Mouse (Mus musculus): ENCODE data around the gene Phactr1.

Phactr1 gene

DNA sequence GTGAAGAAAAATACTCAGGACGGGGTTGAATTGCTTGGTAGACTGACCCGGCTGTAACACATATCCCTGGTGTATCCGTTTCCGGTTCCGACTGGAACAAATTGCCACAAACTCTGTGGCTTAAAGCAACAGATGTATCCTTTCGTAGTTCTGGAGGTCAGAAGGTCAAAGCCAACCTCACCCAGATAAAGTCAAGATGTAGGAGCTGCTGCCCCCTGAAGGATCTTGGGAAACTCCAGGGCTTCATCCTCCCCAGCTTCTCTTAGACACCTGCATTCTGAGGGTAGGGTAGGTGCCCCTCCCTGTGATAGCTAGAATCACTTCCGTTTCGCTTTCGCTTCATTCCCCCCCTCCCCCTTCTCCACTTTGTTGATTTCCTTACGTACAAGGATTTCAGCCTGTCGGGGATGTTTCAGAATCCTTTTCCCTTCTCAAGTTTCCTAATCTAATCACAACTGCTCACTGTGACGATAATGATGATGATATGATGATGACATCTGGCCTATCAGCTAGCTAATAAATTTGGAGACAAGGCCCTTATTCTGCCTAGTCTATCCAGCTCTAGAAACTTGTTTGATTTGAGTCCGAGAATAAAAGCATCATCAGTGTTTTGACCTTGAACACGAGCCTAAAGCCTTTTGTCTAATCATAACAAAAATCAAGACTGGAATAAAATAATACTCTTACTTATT, 203.8 kb downstream of the Phactr1 start:
- no peak for DNase-seq

DNA sequence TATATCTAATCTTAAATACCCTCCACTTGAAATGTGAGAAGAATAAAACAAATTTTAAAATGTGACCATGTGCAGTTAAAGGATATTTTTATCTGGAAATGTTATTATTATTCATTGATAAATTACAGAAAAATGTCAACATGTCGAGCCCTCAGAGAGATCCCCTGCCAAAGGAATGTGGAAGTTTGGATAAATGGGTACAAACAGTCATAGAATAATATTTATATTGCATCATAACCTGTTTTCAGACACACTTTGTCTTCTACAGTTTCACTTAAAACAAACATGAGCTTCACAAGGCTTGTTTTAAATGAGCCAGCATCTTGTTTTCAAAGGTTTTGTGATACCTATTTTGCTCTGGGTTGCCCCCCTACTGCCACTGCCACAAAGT, 204.3 kb downstream of the Phactr1 start:
- DNase-seq: no peak

DNA sequence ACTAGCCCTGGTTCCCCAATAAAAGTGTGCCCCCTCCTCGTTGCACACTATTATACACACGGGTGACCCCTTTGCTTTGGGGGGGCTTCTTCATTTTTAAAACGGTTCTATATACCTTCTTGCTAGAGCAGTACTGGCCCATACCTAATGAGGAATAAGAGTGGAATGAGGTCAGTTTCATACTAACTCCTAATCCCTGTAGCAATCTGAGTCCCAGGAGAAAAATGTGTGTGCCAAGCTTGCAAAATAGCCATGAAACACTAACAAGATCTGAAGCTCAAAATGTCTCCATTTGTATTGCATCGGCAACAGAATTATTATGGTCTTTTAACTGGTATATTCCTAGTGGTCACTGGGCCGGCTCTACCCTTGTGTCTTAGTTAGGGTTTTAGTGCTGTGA, 207.3 kb downstream of the Phactr1 start:
- DNase-seq: no peak

DNA sequence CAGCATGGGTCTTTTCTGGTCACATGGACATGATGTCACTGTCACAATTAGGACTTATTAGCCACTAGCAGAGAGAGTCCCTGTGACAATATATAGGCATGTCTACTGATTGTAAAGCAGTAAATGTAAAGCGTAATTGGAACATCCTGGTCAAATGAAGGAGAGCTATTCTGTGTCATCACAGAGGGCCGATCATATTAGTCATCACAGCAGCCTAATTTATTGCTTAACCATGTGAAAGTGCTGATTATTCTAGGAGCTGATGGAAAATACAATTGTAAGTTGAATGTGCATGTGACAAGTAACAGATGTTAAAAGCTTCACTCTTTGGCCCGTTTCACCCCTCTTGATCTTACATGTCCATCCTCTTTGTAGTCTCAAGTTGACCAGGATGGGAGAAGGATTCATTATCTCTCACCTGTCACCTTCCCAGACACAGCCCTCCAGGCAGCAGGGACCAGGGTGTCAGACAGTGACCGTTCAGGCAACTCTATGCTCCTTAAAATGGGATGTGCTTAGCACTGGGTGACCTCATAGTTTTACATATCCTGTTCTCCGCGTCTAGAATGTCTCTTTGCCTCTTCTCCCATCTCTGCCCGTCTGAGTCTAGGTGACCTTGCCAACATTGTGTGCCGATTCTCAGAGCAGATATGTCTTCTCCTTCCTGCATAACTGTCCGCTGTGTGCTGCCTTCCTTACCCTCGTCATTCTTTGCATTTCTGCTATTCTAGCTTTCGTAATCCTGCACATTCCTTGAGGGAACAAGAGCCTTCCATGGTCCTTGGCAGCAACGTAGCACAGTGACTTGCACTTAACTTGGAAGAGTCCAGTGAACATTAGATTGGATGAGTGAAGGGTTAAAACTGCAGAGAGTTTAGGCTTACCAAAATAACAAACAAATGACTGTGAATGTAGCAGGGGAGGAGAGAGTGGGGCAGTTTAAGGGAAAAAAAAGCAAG, 209.4 kb downstream of the Phactr1 start:
- DNase-seq: no peak

DNA sequence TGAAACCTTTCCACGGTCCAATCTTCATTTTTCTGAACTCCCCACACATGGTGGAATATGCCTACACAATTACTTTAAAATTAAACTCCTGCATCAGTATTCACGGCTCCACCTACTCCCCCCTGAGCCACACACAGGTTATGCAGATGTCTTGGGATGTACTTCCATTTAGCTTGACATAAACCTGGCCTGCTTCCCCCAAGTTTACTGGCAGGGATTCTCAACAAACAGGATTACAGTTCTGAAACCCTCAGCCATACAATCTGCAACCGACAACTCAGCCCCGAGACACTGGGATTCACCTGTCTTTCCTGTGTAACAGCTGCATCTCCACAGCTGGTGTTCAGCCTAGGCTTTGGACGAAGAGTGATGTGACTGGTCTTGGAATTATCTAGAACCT, 210.2 kb downstream of the Phactr1 start:
- no peak for DNase-seq

DNA sequence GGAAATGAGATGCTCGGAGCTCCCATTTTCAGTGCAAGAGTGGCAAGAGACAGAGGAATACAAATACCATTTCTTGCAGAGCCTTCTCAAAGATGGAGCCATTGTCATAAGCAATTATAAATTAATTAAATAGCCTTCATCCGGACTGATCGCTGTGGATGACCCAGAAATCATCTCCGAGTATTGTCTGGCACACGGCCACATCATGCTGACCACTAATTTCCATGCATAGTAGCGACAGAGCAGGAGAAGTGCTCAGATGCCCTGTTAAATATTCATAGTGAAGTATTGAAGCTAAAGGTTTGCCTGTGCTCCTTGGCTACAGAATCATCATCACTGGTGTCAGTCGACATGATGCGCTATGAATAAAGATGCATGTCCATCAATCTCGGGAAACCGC, 213.6 kb downstream of the Phactr1 start:
- DNase-seq: no peak

DNA sequence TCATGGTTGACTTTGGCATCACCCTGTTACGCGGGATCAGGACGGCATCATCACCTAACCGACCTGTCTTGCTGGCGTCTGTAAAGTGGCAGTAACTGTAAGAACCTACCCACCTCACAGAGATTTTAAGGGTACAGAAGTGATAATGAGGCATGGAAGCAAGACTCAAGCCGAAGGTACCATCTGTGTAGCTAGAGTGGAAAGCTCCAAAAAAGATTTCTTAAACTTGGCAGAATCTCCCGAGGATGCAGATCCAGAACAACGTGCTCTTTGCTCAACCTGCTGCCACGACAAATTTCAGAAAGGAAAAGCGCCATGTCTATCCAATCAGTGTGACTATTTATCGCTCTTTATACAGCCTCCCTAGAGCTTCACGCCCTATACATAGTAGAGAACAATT, 214.2 kb downstream of the Phactr1 start:
- no peak for DNase-seq

DNA sequence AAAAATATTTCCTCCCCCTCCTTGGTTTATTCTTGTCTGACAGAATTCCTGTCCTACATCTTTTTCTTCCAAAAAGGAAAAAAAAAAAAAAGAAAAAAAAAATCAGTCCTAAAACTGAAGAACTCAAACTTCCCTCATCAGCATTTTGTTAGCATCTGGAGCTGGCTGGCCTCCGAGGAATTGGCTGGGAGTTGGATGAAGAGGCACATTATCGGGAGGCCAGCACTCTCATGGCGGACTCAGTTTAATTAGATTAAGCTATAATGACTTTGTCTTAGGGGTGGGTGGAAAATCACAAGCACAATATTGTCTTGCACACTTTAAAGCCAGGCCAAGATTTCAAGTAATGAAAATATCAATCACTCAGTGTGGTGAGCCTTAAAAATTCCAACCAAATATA, 215.6 kb downstream of the Phactr1 start:
- no peak for DNase-seq

DNA sequence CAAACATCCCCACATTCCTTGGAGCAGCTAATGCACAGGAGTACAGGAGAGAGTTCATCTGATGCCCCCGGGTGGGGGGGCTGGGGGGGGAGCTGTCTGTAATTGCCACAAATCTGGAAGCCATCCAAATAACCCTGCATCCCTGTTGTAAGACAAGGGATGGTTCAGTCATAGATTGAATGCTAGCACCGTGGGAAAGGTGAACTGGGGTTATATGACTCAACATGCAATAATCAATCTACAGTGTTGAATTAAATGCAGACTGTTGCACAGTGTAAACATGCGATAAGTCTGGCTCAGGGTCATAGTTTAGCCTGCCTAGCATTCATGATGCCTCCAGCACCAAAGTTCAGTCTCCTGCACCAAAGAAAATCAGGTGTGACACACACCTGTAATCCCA, 219.2 kb downstream of the Phactr1 start:
- DNase-seq: no peak

DNA sequence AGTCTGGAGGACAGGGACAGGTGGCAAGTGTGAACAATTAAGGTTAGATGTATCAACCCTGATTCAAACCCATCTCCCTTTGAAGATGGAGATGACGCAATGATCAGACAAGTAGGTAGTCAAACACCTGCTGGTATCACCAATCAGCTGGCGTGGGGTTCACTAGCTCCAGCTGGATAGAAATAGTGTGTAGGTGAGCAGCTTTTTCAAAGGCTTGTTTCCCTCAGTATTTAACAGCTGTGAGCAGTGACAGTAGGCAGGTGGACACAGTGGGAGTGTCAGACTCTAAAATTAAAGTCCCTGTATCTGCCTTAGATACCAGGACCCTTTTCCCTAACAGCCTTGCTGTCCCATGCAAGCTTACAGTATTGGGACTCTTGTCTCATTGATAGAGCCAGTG, 221.4 kb downstream of the Phactr1 start:
- no peak for DNase-seq

DNA sequence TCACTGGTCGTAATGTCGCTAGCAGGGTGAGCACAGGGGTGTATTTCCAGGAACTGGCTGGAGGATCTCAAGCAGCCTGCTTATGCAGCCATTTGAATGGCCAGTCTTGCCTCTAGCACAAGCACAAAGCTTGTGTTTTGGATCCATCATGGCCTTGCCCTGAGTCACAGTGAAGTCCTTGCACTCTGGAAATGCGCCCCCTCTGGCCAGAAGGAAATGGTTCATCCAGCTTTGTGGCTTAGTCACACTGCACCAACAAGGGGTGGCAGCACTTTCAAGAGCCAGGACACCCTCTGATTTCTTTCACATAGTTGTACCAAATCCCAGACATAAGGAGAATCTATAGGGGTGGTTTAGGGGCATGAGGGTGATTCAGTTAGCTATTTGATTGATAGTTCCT, 222.4 kb downstream of the Phactr1 start:
- no peak for DNase-seq

DNA sequence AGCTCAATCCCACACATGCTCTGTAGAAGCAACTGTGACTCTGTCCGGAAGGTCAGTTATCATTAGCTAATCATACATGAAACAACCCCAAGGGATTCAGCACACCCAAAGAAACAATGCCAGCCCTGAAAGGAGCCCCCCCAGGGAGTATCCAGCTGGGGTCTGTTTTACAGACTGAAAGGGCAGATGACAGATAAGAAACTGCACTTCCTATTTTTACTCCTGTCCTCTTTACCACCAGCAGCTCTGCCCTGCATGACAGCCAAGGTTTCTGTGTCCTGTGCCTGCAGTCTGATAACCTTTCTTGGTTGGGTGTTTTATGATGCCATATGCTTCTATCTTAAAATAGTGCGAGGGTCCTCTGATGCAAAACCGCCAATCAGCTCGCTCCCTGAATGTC, 225.4 kb downstream of the Phactr1 start:
- DNase-seq: no peak

DNA sequence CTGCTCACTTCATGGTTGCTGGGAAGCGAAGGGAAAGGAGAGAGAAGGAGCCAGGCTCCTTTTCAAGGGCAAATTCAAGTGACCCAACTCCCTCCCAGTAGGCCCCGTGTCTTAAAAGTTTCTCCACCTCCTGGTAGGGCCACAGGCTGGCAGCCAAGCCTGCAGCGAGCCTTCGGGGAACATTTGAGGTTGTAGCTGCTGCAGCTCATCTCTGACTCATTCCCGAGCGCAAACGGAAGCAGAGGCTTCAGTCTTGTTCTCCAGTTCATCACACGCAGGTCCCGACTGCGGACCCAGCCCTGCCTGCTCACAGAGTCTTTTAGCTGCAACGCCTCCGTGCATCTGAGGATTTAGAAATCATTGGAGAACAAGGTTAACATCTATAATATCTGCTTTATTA, 226.6 kb downstream of the Phactr1 start:
- DNase-seq: no peak

DNA sequence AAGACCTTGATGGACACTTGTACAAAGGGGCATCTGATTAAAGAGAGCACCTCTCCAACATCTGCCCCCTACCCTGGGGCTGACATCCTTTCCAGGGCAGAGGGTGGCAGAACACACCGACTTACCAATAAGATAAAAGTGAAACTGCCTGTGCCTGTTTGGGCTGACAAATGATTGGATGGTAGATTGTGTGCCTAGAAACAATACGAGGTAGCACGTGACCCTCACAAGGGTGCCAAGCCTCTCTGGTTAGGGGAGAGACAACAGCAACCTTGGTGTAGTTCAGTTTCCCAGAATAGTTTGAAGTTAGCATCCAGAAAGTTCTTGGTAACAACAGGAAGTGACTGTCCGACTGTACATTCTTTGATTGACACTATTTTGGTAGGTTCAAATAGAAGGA, 234.7 kb downstream of the Phactr1 start:
- DNase-seq: no peak

DNA sequence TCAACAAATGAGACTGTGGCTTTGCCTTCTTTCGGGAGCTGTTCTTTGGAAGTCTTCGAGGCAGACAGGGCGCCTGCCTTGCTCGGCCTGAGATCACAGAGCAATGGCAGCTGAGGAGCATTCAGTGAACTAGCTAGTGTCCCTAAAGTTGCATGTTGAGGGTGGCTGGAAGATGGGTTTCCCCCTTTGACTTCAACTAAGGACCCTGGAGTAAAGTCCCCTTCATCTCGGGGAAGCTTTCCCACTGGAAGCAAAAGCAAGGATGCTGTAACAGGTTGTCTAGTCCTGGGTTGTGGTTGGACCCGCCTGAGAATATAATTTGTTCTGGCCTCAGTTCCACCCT, 235.4 kb downstream of the Phactr1 start:
- no peak for DNase-seq

DNA sequence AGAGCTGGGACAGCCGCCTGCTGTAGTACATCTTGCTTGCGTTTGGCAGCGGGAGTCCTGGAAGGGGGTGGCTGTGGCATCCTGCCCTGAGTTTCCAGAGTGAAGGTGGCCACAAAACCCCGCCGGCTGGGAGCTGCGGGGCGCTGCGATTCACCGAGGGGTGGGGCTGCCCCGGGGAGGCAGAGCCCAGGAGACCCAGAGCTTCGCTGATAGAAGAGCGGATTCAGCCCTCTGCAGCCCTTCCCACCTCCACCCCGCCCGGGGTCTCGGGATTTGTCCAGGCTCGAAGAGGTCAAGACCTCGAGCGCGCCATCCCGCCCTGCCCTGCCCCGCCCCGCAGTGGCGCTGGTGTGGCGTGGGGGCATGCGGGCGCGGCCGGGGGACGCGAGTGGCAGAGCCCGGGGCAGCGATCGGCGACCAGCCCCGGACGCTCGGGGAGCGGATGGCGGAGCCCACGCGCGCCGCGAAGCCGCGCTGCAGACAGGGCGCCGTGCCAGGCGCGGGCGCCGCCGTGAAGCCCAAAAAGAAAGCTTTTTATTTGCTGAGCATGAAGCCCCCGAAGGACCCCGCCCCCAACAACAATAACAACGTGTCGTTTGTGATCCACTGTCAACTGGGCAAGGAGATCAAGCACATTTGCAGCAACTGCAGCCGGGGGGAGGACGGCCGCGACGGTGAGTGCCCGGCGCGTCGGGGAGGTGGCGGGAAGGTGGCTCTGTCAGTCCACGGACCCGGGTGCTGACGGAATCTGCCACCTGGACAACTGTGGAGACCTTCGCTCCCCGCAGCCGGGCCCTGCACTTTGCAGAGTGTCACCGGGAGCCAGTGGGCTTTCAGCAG, 236.0 kb downstream of the Phactr1 start:
- DNase-seq: peak; percentile 71 to 75

DNA sequence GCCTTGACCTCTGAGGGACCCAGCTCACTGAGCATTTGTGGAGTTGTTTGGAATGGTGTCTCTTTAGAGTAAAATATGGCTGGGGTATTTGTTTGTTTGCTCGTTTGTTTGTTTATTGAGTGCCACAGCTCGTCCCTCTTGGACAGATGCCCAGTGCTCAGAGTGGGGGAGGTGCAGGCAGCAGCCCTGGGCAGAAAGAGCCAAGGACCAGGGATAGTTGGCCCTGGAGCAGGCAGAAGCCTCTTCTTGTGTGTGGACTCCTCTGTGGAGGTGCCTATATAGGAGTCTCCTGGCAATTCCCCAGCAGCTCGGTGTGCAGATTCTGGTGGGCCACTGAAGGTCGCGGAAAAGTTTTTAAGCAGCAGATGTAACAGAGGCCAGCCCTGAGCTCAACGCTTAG, 236.8 kb downstream of the Phactr1 start:
- peak; percentile 78 for DNase-seq

DNA sequence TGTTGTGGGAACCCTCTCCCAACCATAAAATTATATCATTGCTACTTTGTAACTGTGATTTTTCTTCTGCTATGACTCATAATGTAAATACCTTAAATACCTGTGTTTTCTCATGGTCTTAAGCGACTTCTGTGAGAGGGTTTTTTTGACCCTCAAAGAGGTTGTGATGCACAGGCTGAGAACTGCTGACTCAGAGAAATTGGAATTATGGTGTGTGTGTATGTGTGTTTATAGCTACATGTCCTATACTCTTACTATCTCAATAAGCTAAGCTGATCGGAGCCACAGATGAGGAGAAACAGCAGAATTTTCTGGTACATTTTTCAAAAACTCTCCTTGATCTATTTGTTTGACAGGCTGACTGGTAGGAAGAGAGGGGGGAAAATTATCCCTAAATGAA, 239.6 kb downstream of the Phactr1 start:
- DNase-seq: no peak

DNA sequence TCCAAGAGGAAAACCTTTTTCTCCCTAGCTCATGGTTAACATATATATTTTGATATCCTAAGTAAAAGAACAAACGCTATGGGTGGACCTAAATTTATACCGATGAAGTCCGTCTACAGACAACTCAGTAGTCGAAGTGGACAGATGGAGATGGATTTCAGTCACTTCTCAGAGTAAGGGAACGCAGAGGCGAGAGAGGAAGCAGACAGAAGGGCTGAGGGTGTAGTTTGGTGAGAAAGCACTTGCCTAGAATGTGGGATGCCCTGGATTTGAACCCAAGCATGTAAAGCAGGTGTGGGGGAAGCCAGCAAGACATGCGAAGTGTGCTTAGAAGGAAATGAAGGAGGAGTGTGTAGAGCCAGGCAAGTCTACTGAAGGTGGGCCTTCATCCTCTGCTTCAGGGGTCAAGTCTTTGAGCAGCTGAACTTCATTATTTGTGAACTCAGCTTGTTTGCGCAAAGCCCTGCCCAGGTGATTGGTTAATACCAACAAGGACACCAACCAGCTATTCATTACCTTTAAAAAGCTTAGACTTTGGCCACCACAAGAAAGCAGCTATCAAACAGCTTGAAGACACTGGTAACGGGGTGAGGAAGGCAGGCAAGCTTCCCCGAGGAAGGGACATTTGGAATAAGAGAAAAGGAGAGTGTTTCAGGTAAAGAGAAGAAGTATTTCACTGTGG, 241.5 kb downstream of the Phactr1 start:
- DNase-seq: no peak

DNA sequence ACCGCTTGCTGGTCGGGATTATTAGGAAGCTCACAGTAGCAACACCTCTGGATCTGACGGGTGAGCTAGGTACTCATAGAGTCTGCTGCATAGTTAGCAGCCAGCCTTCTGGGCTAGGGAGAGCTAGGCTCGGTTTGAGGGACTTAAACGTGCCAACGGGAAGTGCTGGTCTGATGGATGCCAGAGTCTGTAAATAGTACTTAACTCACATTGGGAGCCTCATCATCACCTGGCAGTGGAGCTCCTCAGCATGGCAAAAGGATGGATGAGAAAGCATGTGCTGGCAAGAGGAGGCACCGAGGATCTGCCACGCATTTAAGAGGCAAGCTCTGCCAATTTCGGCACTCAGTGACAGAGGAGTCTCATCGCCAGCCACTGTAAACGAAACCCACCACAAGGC, 247.4 kb downstream of the Phactr1 start:
- DNase-seq: no peak

DNA sequence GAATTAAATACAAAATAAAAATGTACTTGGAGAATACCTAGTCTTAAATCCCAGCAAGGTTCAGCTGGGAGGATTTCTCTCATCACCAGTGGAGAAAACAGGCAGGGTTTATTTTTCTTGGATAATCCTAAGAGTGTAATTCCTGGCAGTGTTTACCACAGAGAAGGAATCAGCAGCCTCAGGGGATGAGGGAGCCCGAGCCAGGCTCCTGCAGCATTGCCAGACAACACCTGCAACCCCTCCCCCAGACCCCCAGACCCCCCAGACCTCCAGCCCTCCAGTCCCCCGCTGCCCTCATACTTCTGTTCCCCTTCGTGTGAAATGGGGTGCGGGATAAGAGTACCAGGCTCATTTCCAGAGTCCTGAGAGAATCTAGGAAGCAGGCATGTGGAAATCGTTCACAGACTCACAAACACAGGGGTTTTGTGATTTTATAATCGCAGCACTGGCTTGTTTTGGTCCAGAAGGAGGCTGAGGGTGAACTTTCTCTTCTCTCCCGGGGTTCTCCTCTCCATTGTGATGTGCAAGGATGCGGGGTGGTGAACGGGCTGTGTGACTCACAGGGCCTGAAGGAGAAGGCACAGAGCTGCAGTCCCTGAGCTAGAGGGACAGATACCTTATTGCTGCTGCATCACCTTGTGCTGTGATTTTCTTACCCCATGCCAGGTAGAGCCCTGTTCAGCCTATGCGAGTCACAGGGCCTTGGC, 249.3 kb downstream of the Phactr1 start:
- no peak for DNase-seq

DNA sequence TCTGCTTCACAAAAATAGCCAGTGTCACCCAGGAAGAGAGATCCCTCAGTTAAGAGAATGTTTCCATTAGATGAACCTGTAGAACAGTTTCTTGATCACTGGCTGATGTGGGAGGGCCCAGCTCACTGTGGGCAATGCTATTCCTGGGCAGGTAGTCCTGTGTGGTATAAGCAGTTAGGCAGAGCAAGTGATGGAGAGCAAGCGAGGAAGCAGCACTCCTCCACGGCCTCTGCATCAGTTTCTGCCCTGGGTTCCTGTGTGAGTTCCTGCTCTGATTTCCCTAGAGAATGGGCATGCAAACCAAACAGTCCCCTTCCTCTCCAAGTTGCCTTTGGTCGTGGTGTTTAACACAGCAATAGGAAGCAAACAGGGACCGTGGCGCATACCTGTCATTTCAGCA, 251.6 kb downstream of the Phactr1 start:
- DNase-seq: no peak

Data from cerebellum, adult 18-20 months (tissue).